Mouse (Mus musculus) C2C12 (cell line): ENCODE results near the gene Ppp2r5c.

ENCODE experiments used
- CTCF ChIP-seq: IDR thresholded peaks from one replicate; pipeline ENCODE4 v1.5.1; 2011; ENCODE audit not compliant: control insufficient read depth, insufficient read depth, insufficient read length
- MYOD1 ChIP-seq: IDR thresholded peaks from one replicate; pipeline ENCODE4 v1.6.1; 2011; ENCODE audit warnings: low read depth; ENCODE audit not compliant: control insufficient read depth, insufficient read length
- USF1 ChIP-seq: IDR thresholded peaks from one replicate; pipeline ENCODE4 v1.6.1; 2011; ENCODE audit warnings: low read depth, mild to moderate bottlenecking, control low read depth, moderate library complexity

GRCm38 (mm10) chr12:110504145-110504490 lies 57.2 kb downstream of the Ppp2r5c start:
- no peak for TF ChIP-seq CTCF
- TF ChIP-seq USF1, result no peak
- no peak for TF ChIP-seq MYOD1
